Mouse (Mus musculus) G1E (cell line): ENCODE measurements around the gene Slc25a33. TPM values are rescaled to one million over a fixed set of nuclear protein-coding genes. Genes with fewer than 3 reads are reported as not detected.
"Not testable (repeated sequence)": the region's sequence is repeated elsewhere in the genome, so short reads cannot be mapped to it uniquely, and the experiment has no call there.

Experiments
- ATAC-seq: 2 replicates; pipeline ENCODE4 v1.8.0; 2016; ENCODE audit warnings: mild to moderate bottlenecking; ENCODE audit not compliant: insufficient number of reproducible peaks, poor library complexity, low FRiP score, severe bottlenecking; ENCODE audit errors: extremely low read depth
- DNase-seq: peaks from one replicate; pipeline ENCODE4 v3.0.0; 2012; ENCODE audit warnings: low spot score
- H3K27me3 ChIP-seq: 2 replicates; pipeline ENCODE4 v1.6.1; 2012; ENCODE audit warnings: mild to moderate bottlenecking, low read length, inconsistent platforms; ENCODE audit not compliant: insufficient read depth
- H3K36me3 ChIP-seq: replicated peaks from 2 replicates; pipeline ENCODE3; 2012; ENCODE audit warnings: mild to moderate bottlenecking, inconsistent platforms
- H3K4me1 ChIP-seq: 2 replicates; pipeline ENCODE4 v1.6.1; 2012; ENCODE audit warnings: low read depth, low read length, inconsistent platforms, mixed read lengths; ENCODE audit not compliant: insufficient read depth
- H3K4me3 ChIP-seq: 2 replicates; pipeline ENCODE4 v1.5.1; 2012; ENCODE audit warnings: low read depth, mild to moderate bottlenecking, inconsistent platforms, low read length, moderate library complexity, mixed read lengths
- H3K9me3 ChIP-seq: replicated peaks from 2 replicates; pipeline ENCODE4 v1.6.1; 2012; ENCODE audit warnings: inconsistent platforms
- CTCF ChIP-seq: IDR thresholded peaks from 2 replicates; pipeline ENCODE4 v1.5.1; 2012; ENCODE audit warnings: low read depth, low read length, inconsistent platforms, mixed read lengths
- GATA1 ChIP-seq: IDR thresholded peaks from 2 replicates; pipeline ENCODE4 v1.6.1; 2012; ENCODE audit warnings: borderline replicate concordance, low read length, inconsistent platforms, mixed read lengths
- GATA2 ChIP-seq: IDR thresholded peaks from 2 replicates; pipeline ENCODE4 v1.6.1; 2012; ENCODE audit warnings: low read depth, low read length, inconsistent platforms, borderline replicate concordance
- POLR2AphosphoS5 ChIP-seq: IDR thresholded peaks from 2 replicates; pipeline ENCODE4 v1.6.1; 2012; ENCODE audit warnings: low read depth, low read length, inconsistent platforms; ENCODE audit not compliant: insufficient replicate concordance
- TAL1 ChIP-seq: conservative IDR thresholded peaks from 2 replicates; pipeline ENCODE4 v1.6.1; 2012; ENCODE audit warnings: low read depth, low read length, inconsistent platforms, mixed read lengths
- polyA plus RNA-seq: library from polyadenylated mRNA; stranded (reverse); fragments of >175 nt; gene quantifications from 2 replicates; pipeline ENCODE4 v1.2.3, GENCODE M21; 2012
- total RNA-seq, 2 experiments: library from RNA; stranded (forward) in 1 of 2; stranded (reverse) in 1 of 2; fragments of 200-1000 nt in 1 of 2; fragments of >200 nt in 1 of 2; fragmentation: Nextera tagmentation in 1 of 2; gene quantifications; 2 replicates each; pipeline ENCODE4 v1.2.3; 2014 to 2017

The Slc25a33 gene
- total and polyA plus RNA-seq, 3 experiments: 2.3 to 4.9 (median 3.7) TPM

- Histone ChIP-seq H3K36me3 (no peaks in the 10 kb centered on the region), H3K27me3 (no peaks in the 10 kb centered on the region; the same call in 1 of the 2 replicates), H3K9me3 (peaks cover 5% of the 10 kb centered on the region), H3K4me1 (no peaks in the 10 kb centered on the region), H3K4me3 (no peak overlapping the region)
- TF ChIP-seq CTCF (no peak), GATA2 (no peak), POLR2AphosphoS5 (no peak), GATA1 (no peak), TAL1 (no peak)
- DNase-seq (no peak), ATAC-seq (no peak)
These were observed 39.5 kb upstream of the Slc25a33 start for GRCm38 (mm10) chr4:149813409-149814184.

GRCm38 (mm10) chr4:149810372-149810771, 36.3 kb upstream of the Slc25a33 start:
- H3K9me3 ChIP-seq, DNase-seq, H3K36me3 ChIP-seq, ATAC-seq, H3K27me3 ChIP-seq, H3K4me1 ChIP-seq, H3K4me3 ChIP-seq: not testable (repeated sequence)

GRCm38 (mm10) chr4:149808584-149809227, 34.6 kb upstream of the Slc25a33 start:
- peaks cover 5% of the 10 kb centered on the region for H3K9me3 ChIP-seq
- H3K4me1 ChIP-seq: no peaks in the 10 kb centered on the region
- no peak for TF ChIP-seq TAL1
- no peak for TF ChIP-seq GATA1
- no peak for TF ChIP-seq CTCF
- TF ChIP-seq GATA2: no peak
- TF ChIP-seq POLR2AphosphoS5: no peak
- H3K27me3 ChIP-seq: peaks cover 3% of the 10 kb centered on the region; the same call in 1 of the 2 replicates
- H3K4me3 ChIP-seq: no peak overlapping the region
- ATAC-seq (no peak), DNase-seq (no peak)
- no peaks in the 10 kb centered on the region for H3K36me3 ChIP-seq

- H3K36me3 ChIP-seq: no peaks in the 10 kb centered on the region
- no peak overlapping the region for H3K4me3 ChIP-seq
- H3K27me3 ChIP-seq: peaks cover 3% of the 10 kb centered on the region; the same call in 1 of the 2 replicates
- no peaks in the 10 kb centered on the region for H3K4me1 ChIP-seq
- H3K9me3 ChIP-seq: peaks cover 5% of the 10 kb centered on the region
- no peak for TF ChIP-seq GATA1
- no peak for TF ChIP-seq CTCF
- no peak for TF ChIP-seq TAL1
- no peak for TF ChIP-seq POLR2AphosphoS5
- TF ChIP-seq GATA2: no peak
- DNase-seq: no peak
- no peak for ATAC-seq
These were observed 34.0 kb upstream of the Slc25a33 start for GRCm38 (mm10) chr4:149808060-149808567.

GRCm38 (mm10) chr4:149806699-149807381, 32.8 kb upstream of the Slc25a33 start:
- no peak for ATAC-seq
- Histone ChIP-seq H3K36me3 (no peaks in the 10 kb centered on the region), H3K9me3 (peaks cover 5% of the 10 kb centered on the region), H3K4me1 (no peaks in the 10 kb centered on the region), H3K4me3 (no peak overlapping the region), H3K27me3 (peaks cover 3% of the 10 kb centered on the region; the same call in 1 of the 2 replicates)
- TF ChIP-seq GATA2 (no peak), POLR2AphosphoS5 (no peak), GATA1 (no peak), TAL1 (no peak), CTCF (0 out of 2 replicates have a peak, but pooled peaks have one; percentile 19)
- peak; percentile 32 for DNase-seq

GRCm38 (mm10) chr4:149802269-149802668, 28.2 kb upstream of the Slc25a33 start:
- H3K4me1 ChIP-seq: no peaks in the 10 kb centered on the region
- H3K27me3 ChIP-seq: 0 out of 2 replicates have a peak, but pooled peaks cover 3% of the 10 kb centered on the region
- DNase-seq: no peak
- no peak overlapping the region for H3K4me3 ChIP-seq
- H3K36me3 ChIP-seq: no peaks in the 10 kb centered on the region
- H3K9me3 ChIP-seq: no peaks in the 10 kb centered on the region
- no peak for ATAC-seq
- TF ChIP-seq POLR2AphosphoS5 (no peak), TAL1 (no peak), GATA2 (no peak), GATA1 (no peak), CTCF (no peak)
